Mouse (Mus musculus) kidney, embryonic 15.5 days (tissue): ENCODE data around the gene Met. TPM values are rescaled to one million over a fixed set of nuclear protein-coding genes. Genes with fewer than 3 reads are reported as not detected.

ENCODE experiments used
- polyA plus RNA-seq: library from polyadenylated mRNA; unstranded; fragments of >200 nt; fragmentation: Nextera tagmentation; extraction: Ambion mirVana; gene quantifications from 2 replicates; pipeline ENCODE4 v1.2.1, GENCODE M21; 2015

Gene Met
- polyA plus RNA-seq, 1 experiment from 2014 or later, result 16.1 TPM

Other genes with a start within 250 kb of the Met start
- gene Cav2, start 182.6 kb upstream of the Met start, polyA plus RNA-seq, result 32.2 and 32.3 TPM in 2 replicates
- gene Cav1, start 157.5 kb upstream of the Met start, polyA plus RNA-seq, result 77.9 and 98.7 TPM in 2 replicates
- 212 and 226 TPM in 2 replicates for gene Capza2, start 172.4 kb downstream of the Met start, polyA plus RNA-seq
- gene St7, start 229.1 kb downstream of the Met start, polyA plus RNA-seq, result 19.9 and 20.3 TPM in 2 replicates